ENCODE assay signal across 31 mouse cellular contexts in the genomic region with DNA sequence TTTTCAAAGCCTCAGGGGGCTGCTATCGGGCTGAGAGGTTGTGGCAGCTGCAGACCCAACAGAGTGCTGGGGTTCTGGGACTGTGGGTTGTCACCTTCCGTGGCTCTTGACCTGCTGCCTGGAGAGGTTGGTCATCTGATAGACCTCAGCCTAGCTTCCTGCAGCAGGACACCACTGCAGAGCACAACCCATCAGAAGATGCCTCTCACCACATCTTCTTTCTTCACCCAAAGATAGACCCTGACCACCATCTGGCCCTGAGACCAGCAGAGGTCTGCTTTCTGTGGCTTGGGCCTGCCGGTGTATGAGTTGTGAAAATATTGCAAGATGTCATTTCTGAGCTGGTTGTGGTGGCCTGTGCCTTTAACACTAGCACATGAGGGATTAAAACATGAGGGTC. TPM values are rescaled to one million over a fixed set of nuclear protein-coding genes. Genes with fewer than 3 reads are reported as not detected.
DNase-seq lines count a peak whose midpoint lies in the region; ATAC-seq and TF ChIP-seq lines count a peak whose summit lies in the region.
"Had no signal": no experiment of that assay in that cellular context is flagged by ENCODE, and none has a peak within 500 bp of the region (broad histone marks: within the 10 kb centered on the region; RNA-seq: fewer than 3 reads in every experiment).

No protein-coding gene starts in this region.

- H3K9ac ChIP-seq in neural tube, embryonic 15.5 days (replicated peaks) = no peak overlapping the region
- no peak overlapping the region for H3K9ac ChIP-seq in intestine, embryonic 16.5 days (ENCODE audit: low read depth, low read length)
- H3K9ac ChIP-seq: embryonic facial prominence, embryonic 13.5 days; forebrain, embryonic 12.5 days; forebrain, embryonic 15.5 days; heart, embryonic 13.5 days; hindbrain, embryonic 12.5 days; hindbrain, embryonic 15.5 days had no signal

- TF ChIP-seq CTCF in cerebellum, adult 2 months (IDR thresholded peaks at IDR 0.05; ENCODE audit: borderline replicate concordance, insufficient read depth, low read depth, low read length) = no peak

- H3K4me3 ChIP-seq in brown adipose tissue, adult 24 weeks (ENCODE audit: insufficient read depth, low read depth, low read length) = no peak overlapping the region
- H3K4me3 ChIP-seq in neural tube, embryonic 15.5 days (replicated peaks) = no peak overlapping the region
- H3K4me3 ChIP-seq in intestine, embryonic 16.5 days (ENCODE audit: low read length) = no peak overlapping the region
- H3K4me3 ChIP-seq in cerebellum, adult 2 months (replicated peaks; ENCODE audit: insufficient read depth, low read depth, low read length) = no peak overlapping the region
- H3K4me3 ChIP-seq: embryonic facial prominence, embryonic 10.5 days; embryonic facial prominence, embryonic 13.5 days; erythroblast, embryonic 14.5 days; forebrain, embryonic 12.5 days; forebrain, embryonic 15.5 days; heart, adult 2 months; heart, embryonic 10.5 days; heart, embryonic 13.5 days; hindbrain, embryonic 12.5 days; hindbrain, embryonic 15.5 days had no signal

- no peaks in the 10 kb centered on the region for H3K9me3 ChIP-seq in neural tube, embryonic 15.5 days (replicated peaks)
- no peaks in the 10 kb centered on the region for H3K9me3 ChIP-seq in intestine, embryonic 16.5 days (ENCODE audit: control insufficient read depth, low read length)
- H3K9me3 ChIP-seq: embryonic facial prominence, embryonic 10.5 days; forebrain, embryonic 12.5 days; forebrain, embryonic 15.5 days; heart, embryonic 10.5 days; heart, embryonic 13.5 days; hindbrain, embryonic 12.5 days; hindbrain, embryonic 15.5 days had no signal

- WGBS in neural tube, embryonic 15.5 days = 83% methylated on average over 3 of the region's 3 CpGs
- 82% methylated on average over 3 of the region's 3 CpGs for WGBS in intestine, embryonic 16.5 days
- 88% methylated on average over 3 of the region's 3 CpGs for WGBS in cerebellum, adult 2 months

- H3K36me3 ChIP-seq in neural tube, embryonic 15.5 days = no peaks in the 10 kb centered on the region
- H3K36me3 ChIP-seq in intestine, embryonic 16.5 days (ENCODE audit: control insufficient read depth, insufficient read depth, low read length) = no peaks in the 10 kb centered on the region
- H3K36me3 ChIP-seq: embryonic facial prominence, embryonic 10.5 days; embryonic facial prominence, embryonic 13.5 days; forebrain, embryonic 12.5 days; forebrain, embryonic 15.5 days; heart, embryonic 10.5 days; heart, embryonic 13.5 days; hindbrain, embryonic 12.5 days; hindbrain, embryonic 15.5 days had no signal

- ATAC-seq in monocyte, adult 5-6 weeks (replicated peaks; ENCODE audit: insufficient number of reproducible peaks, low FRiP score, low TSS enrichment, poor library complexity, severe bottlenecking) = 0 out of 2 replicates have a peak, but pooled peaks have one; percentile 6
- no peak for ATAC-seq in neural tube, embryonic 15.5 days (ENCODE audit: low FRiP score)
- ATAC-seq in intestine, embryonic 16.5 days = no peak
- ATAC-seq: CD4-positive, CD25-positive, alpha-beta regulatory T cell, adult 4 months; forebrain, embryonic 15.5 days had no signal

- peak overlapping the region; percentile 17; the same call in 1 of the 2 replicates for H3K27ac ChIP-seq in brown adipose tissue, adult 24 weeks (replicated peaks; ENCODE audit: low read depth, low read length)
- H3K27ac ChIP-seq in neural tube, embryonic 15.5 days (replicated peaks) = no peak overlapping the region
- no peak overlapping the region for H3K27ac ChIP-seq in intestine, embryonic 16.5 days (ENCODE audit: low read length)
- H3K27ac ChIP-seq in cerebellum, adult 2 months (ENCODE audit: insufficient read depth, low read length) = no peak overlapping the region
- H3K27ac ChIP-seq: embryonic facial prominence, embryonic 10.5 days; embryonic facial prominence, embryonic 13.5 days; forebrain, embryonic 12.5 days; forebrain, embryonic 15.5 days; heart, adult 2 months; heart, embryonic 10.5 days; heart, embryonic 13.5 days; hindbrain, embryonic 12.5 days; hindbrain, embryonic 15.5 days had no signal

- peaks cover 4% of the 10 kb centered on the region for H3K27me3 ChIP-seq in neural tube, embryonic 15.5 days (replicated peaks)
- no peaks in the 10 kb centered on the region for H3K27me3 ChIP-seq in intestine, embryonic 16.5 days (replicated peaks; ENCODE audit: control insufficient read depth, insufficient read depth, low read length)
- H3K27me3 ChIP-seq in cerebellum, adult 2 months (ENCODE audit: control insufficient read depth, insufficient read depth, low read length) = no peaks in the 10 kb centered on the region; the same call in 1 of the 2 replicates
- H3K27me3 ChIP-seq: forebrain, embryonic 15.5 days; hindbrain, embryonic 15.5 days had no signal

- no peak overlapping the region for H3K4me2 ChIP-seq in neural tube, embryonic 15.5 days
- no peak overlapping the region for H3K4me2 ChIP-seq in intestine, embryonic 16.5 days (ENCODE audit: low read depth, low read length)
- H3K4me2 ChIP-seq: embryonic facial prominence, embryonic 13.5 days; forebrain, embryonic 12.5 days; forebrain, embryonic 15.5 days; heart, embryonic 13.5 days; hindbrain, embryonic 12.5 days; hindbrain, embryonic 15.5 days had no signal

- TF ChIP-seq POLR2A in cerebellum, adult 2 months (IDR thresholded peaks at IDR 0.05; ENCODE audit: borderline replicate concordance, insufficient read depth, low read length) = no peak

- peak; percentile 61 for DNase-seq in 416B (ENCODE audit: low read depth)
- peak; percentile 4 for DNase-seq in induced T-regulatory cell, adult 2 months (ENCODE audit: low read depth)
- no peak for DNase-seq in cerebellum, adult 2 months
- DNase-seq: adrenal gland, adult 2 months; adrenal gland, postnatal 14 days; cerebellum, adult 18-20 months; cerebellum, adult 9-11 months; cerebellum, postnatal 25 days; embryo, embryonic 11 days; gastrocnemius, postnatal 25 days; heart, adult 2 months had no signal

- no peaks in the 10 kb centered on the region; the same call in 1 of the 2 replicates for H3K4me1 ChIP-seq in brown adipose tissue, adult 24 weeks (ENCODE audit: control insufficient read depth, insufficient read depth, insufficient read length, low read length)
- no peaks in the 10 kb centered on the region for H3K4me1 ChIP-seq in neural tube, embryonic 15.5 days
- no peaks in the 10 kb centered on the region for H3K4me1 ChIP-seq in intestine, embryonic 16.5 days (ENCODE audit: control insufficient read depth, insufficient read depth, low read length)
- H3K4me1 ChIP-seq in cerebellum, adult 2 months (ENCODE audit: control insufficient read depth, insufficient read depth, low read length) = no peaks in the 10 kb centered on the region
- H3K4me1 ChIP-seq: embryonic facial prominence, embryonic 10.5 days; embryonic facial prominence, embryonic 13.5 days; forebrain, embryonic 12.5 days; forebrain, embryonic 15.5 days; heart, embryonic 10.5 days; heart, embryonic 13.5 days; hindbrain, embryonic 12.5 days; hindbrain, embryonic 15.5 days had no signal

RNA-seq across cellular contexts. Expression of a gene that starts 2.5 kb away (rescaled TPM):
- 34.6 and 43.0 TPM in 2 replicates for polyA plus RNA-seq in brown adipose tissue, adult 24 weeks (2012; ENCODE audit: insufficient read depth, insufficient read length, missing spikeins)
- total RNA-seq in monocyte, adult 5-6 weeks (2017) = 1,651 to 1,754 TPM (median 1,724 TPM) in 3 replicates
- 38.6 and 50.0 TPM in 2 replicates for polyA plus RNA-seq in neural tube, embryonic 15.5 days (2015; fragmentation: Nextera tagmentation; extraction: Ambion mirVana)
- polyA plus RNA-seq in intestine, embryonic 16.5 days (2015; fragmentation: Nextera tagmentation; extraction: Ambion mirVana) = 55.2 and 59.9 TPM in 2 replicates
- 23.5 and 32.5 TPM in 2 replicates for polyA plus RNA-seq in cerebellum, adult 2 months (2012; rRNA removed)
- polyA plus RNA-seq: C2C12 had no signal

RNA-seq across cellular contexts. Expression of a gene that starts 8.6 kb away (rescaled TPM):
- polyA plus RNA-seq in brown adipose tissue, adult 24 weeks (2012; ENCODE audit: insufficient read depth, insufficient read length, missing spikeins) = 2.5 and 2.8 TPM in 2 replicates
- 44.2 to 97.2 TPM (median 67.5 TPM) in 3 replicates for total RNA-seq in monocyte, adult 5-6 weeks (2017)
- polyA plus RNA-seq in neural tube, embryonic 15.5 days (2015; fragmentation: Nextera tagmentation; extraction: Ambion mirVana) = 0.95 and 4.5 TPM in 2 replicates
- 2.4 and 3.1 TPM in 2 replicates for polyA plus RNA-seq in intestine, embryonic 16.5 days (2015; fragmentation: Nextera tagmentation; extraction: Ambion mirVana)
- 0.34 and 0.84 TPM in 2 replicates for polyA plus RNA-seq in cerebellum, adult 2 months (2012; rRNA removed)
- total RNA-seq: adrenal gland, postnatal 14 days; gastrocnemius, adult 8-10 months; gastrocnemius, postnatal 25 days; heart, postnatal 25 days had no signal
- polyA plus RNA-seq: C2C12; embryonic facial prominence, embryonic 10.5 days; erythroblast, embryonic 14.5 days; forebrain, embryonic 12.5 days; forebrain, embryonic 15.5 days had no signal

RNA-seq across cellular contexts. Expression of a gene that starts 10.5 kb away (rescaled TPM):
- 0.67 and 1.6 TPM in 2 replicates for polyA plus RNA-seq in brown adipose tissue, adult 24 weeks (2012; ENCODE audit: insufficient read depth, insufficient read length, missing spikeins)
- total RNA-seq in monocyte, adult 5-6 weeks (2017) = 25.9 to 48.3 TPM (median 34.1 TPM) in 3 replicates
- 2.7 and 3.2 TPM in 2 replicates for polyA plus RNA-seq in neural tube, embryonic 15.5 days (2015; fragmentation: Nextera tagmentation; extraction: Ambion mirVana)
- 2.6 TPM in 2 replicates for polyA plus RNA-seq in intestine, embryonic 16.5 days (2015; fragmentation: Nextera tagmentation; extraction: Ambion mirVana)
- 5.1 and 5.4 TPM in 2 replicates for polyA plus RNA-seq in cerebellum, adult 2 months (2012; rRNA removed)

RNA-seq across cellular contexts. Expression of a gene that starts 34.3 kb away (rescaled TPM):
- polyA plus RNA-seq in brown adipose tissue, adult 24 weeks (2012; ENCODE audit: insufficient read depth, insufficient read length, missing spikeins) = 0.44 and 0.92 TPM in 2 replicates
- 0.68 TPM in 1 of 3 replicates, not detected in the others for total RNA-seq in monocyte, adult 5-6 weeks (2017)
- polyA plus RNA-seq in neural tube, embryonic 15.5 days (2015; fragmentation: Nextera tagmentation; extraction: Ambion mirVana) = 577 and 709 TPM in 2 replicates
- 32.4 and 33.3 TPM in 2 replicates for polyA plus RNA-seq in intestine, embryonic 16.5 days (2015; fragmentation: Nextera tagmentation; extraction: Ambion mirVana)
- 782 and 892 TPM in 2 replicates for polyA plus RNA-seq in cerebellum, adult 2 months (2012; rRNA removed)
- total RNA-seq: hematopoietic stem cell, adult 5-6 weeks had no signal

RNA-seq across cellular contexts. Expression of a gene that starts 46.5 kb away (rescaled TPM):
- not detected in 2 replicates for polyA plus RNA-seq in brown adipose tissue, adult 24 weeks (2012; ENCODE audit: insufficient read depth, insufficient read length, missing spikeins)
- not detected in 3 replicates for total RNA-seq in monocyte, adult 5-6 weeks (2017)
- 0.15 and 0.36 TPM in 2 replicates for polyA plus RNA-seq in neural tube, embryonic 15.5 days (2015; fragmentation: Nextera tagmentation; extraction: Ambion mirVana)
- 1.0 and 1.1 TPM in 2 replicates for polyA plus RNA-seq in intestine, embryonic 16.5 days (2015; fragmentation: Nextera tagmentation; extraction: Ambion mirVana)
- 2.7 TPM in 2 replicates for polyA plus RNA-seq in cerebellum, adult 2 months (2012; rRNA removed)
- total RNA-seq: adrenal gland, adult 2 months; adrenal gland, postnatal 14 days; gastrocnemius, adult 8-10 months; gastrocnemius, postnatal 25 days; heart, adult 2 months; heart, postnatal 25 days; hematopoietic stem cell, adult 5-6 weeks; MEL had no signal
- polyA plus RNA-seq: adrenal gland, adult 2 months; C2C12; CD4-positive, CD25-positive, alpha-beta regulatory T cell, adult 4 months; gonadal fat pad, adult 2 months; heart, adult 2 months had no signal

Comparison
In these comparisons a context has a peak if more than half of its experiments do, and no peak if none do; other contexts are left out.
1. DNase-seq: peak in 416B (single experiment) and induced T-regulatory cell, adult 2 months (single experiment); none in cerebellum, adult 2 months (0 of 2).